Mouse (Mus musculus) CH12.LX (cell line): ENCODE data around the gene Evi5. TPM values are rescaled to one million over a fixed set of nuclear protein-coding genes. Genes with fewer than 3 reads are reported as not detected.
A peak's percentile ranks its signal among the peaks of the same experiment; 100 is the strongest.

Source experiments
- DNase-seq: peaks from one replicate; pipeline ENCODE4 v3.0.0-alpha.2; 2013; ENCODE audit errors: extremely low read depth
- H3K27ac ChIP-seq: 2 replicates; pipeline ENCODE4 v1.5.1; 2012; ENCODE audit warnings: low read depth, mild to moderate bottlenecking, control low read depth, moderate library complexity; ENCODE audit not compliant: insufficient read depth
- H3K27me3 ChIP-seq: replicated peaks from 2 replicates; pipeline ENCODE3; 2012; ENCODE audit warnings: inconsistent platforms
- H3K36me3 ChIP-seq, 2 experiments: replicated peaks in 1 of 2; 2 replicates each; pipeline versions ENCODE3 to v1.6.1; 2012; ENCODE audit warnings: inconsistent platforms in 1 of 2, low read length in 1 of 2, mild to moderate bottlenecking in 1 of 2, mixed read lengths in 1 of 2, moderate library complexity in 1 of 2; ENCODE audit not compliant: control insufficient read depth in 1 of 2, insufficient read depth in 1 of 2
- H3K4me1 ChIP-seq, 2 experiments: 2 replicates each; pipeline ENCODE4 v1.6.1; 2012; ENCODE audit warnings: inconsistent platforms in 1 of 2, moderate library complexity in 1 of 2; ENCODE audit not compliant: insufficient read depth in 2 of 2, control insufficient read depth in 1 of 2
- H3K4me2 ChIP-seq: 2 replicates; pipeline ENCODE4 v1.6.1; 2012; ENCODE audit warnings: low read depth, mild to moderate bottlenecking, control low read depth; ENCODE audit not compliant: poor library complexity, insufficient read depth, severe bottlenecking
- H3K4me3 ChIP-seq, 3 experiments: fragments of 150-350 bp in 1 of 3; sonication (generic) in 1 of 3; replicated peaks in 1 of 3; 2 replicates each; pipeline versions ENCODE3 to v1.5.1; 2011 to 2012; ENCODE audit warnings: low read depth in 2 of 3, low read length in 2 of 3, mild to moderate bottlenecking in 2 of 3, moderate library complexity in 2 of 3, control low read depth in 1 of 3, improper control_type of control experiment in 1 of 3, inconsistent platforms in 1 of 3, mixed read lengths in 1 of 3; ENCODE audit not compliant: poor library complexity in 1 of 3
- H3K79me2 ChIP-seq: replicated peaks from 2 replicates; pipeline ENCODE4 v1.6.1; 2012; ENCODE audit warnings: mild to moderate bottlenecking, moderate library complexity; ENCODE audit not compliant: control insufficient read depth, poor library complexity, insufficient read depth, severe bottlenecking; ENCODE audit errors: extremely low read depth
- H3K9ac ChIP-seq: 2 replicates; pipeline ENCODE4 v1.6.1; 2012; ENCODE audit warnings: low read depth, mild to moderate bottlenecking, control low read depth, moderate library complexity; ENCODE audit not compliant: insufficient read depth
- H3K9me3 ChIP-seq: replicated peaks from 2 replicates; pipeline ENCODE3; 2012; ENCODE audit warnings: low read length, inconsistent platforms, mixed read lengths
- CHD2 ChIP-seq: IDR thresholded peaks from 2 replicates; pipeline ENCODE4 v1.6.1; 2011; ENCODE audit warnings: low read length, improper control_type of control experiment
- ELF1 ChIP-seq: IDR thresholded peaks from 2 replicates; pipeline ENCODE4 v1.6.1; 2014; ENCODE audit warnings: low read depth, mild to moderate bottlenecking, inconsistent platforms, low read length, improper control_type of control experiment
- EP300 ChIP-seq: IDR thresholded peaks from 2 replicates; pipeline ENCODE4 v1.6.1; 2011; ENCODE audit warnings: low read length, improper control_type of control experiment
- MAZ ChIP-seq: IDR thresholded peaks from 2 replicates; pipeline ENCODE4 v1.6.1; 2012; ENCODE audit warnings: low read depth, mild to moderate bottlenecking, inconsistent platforms, low read length, improper control_type of control experiment, moderate library complexity
- MYC ChIP-seq: IDR thresholded peaks from 2 replicates; pipeline ENCODE4 v1.6.1; 2011; ENCODE audit warnings: low read depth, mild to moderate bottlenecking, improper control_type of control experiment, low read length
- NELFE ChIP-seq: IDR thresholded peaks from 2 replicates; pipeline ENCODE4 v1.6.1; 2011; ENCODE audit warnings: low read depth, low read length, improper control_type of control experiment
- PAX5 ChIP-seq: IDR thresholded peaks from 2 replicates; pipeline ENCODE4 v1.6.1; 2012; ENCODE audit warnings: low read length, inconsistent platforms, mixed read lengths
- SIN3A ChIP-seq: IDR thresholded peaks from 2 replicates; pipeline ENCODE4 v1.6.1; 2012; ENCODE audit warnings: low read length, improper control_type of control experiment, inconsistent platforms
- TBP ChIP-seq: conservative IDR thresholded peaks from 2 replicates; pipeline ENCODE4 v1.6.1; 2011; ENCODE audit warnings: low read depth, low read length, improper control_type of control experiment
- TCF12 ChIP-seq: IDR thresholded peaks from 2 replicates; pipeline ENCODE4 v1.6.1; 2014; ENCODE audit warnings: low read depth, mild to moderate bottlenecking, inconsistent platforms, low read length, improper control_type of control experiment
- USF1 ChIP-seq: IDR thresholded peaks from 2 replicates; pipeline ENCODE4 v1.6.1; 2014; ENCODE audit warnings: low read depth, mild to moderate bottlenecking, inconsistent platforms, low read length, improper control_type of control experiment
- USF2 ChIP-seq: conservative IDR thresholded peaks from 2 replicates; pipeline ENCODE4 v1.6.1; 2011; ENCODE audit warnings: low read depth, low read length, improper control_type of control experiment
- ZC3H11A ChIP-seq: IDR thresholded peaks from 2 replicates; pipeline ENCODE4 v1.6.1; 2012; ENCODE audit warnings: low read depth, mild to moderate bottlenecking, inconsistent platforms, low read length, improper control_type of control experiment
- ZKSCAN1 ChIP-seq: IDR thresholded peaks from 2 replicates; pipeline ENCODE4 v1.6.1; 2012; ENCODE audit warnings: low read depth, inconsistent platforms, low read length, improper control_type of control experiment, borderline replicate concordance
- ZMIZ1 ChIP-seq: IDR thresholded peaks from 2 replicates; pipeline ENCODE4 v1.6.1; 2012; ENCODE audit warnings: low read depth, mild to moderate bottlenecking, inconsistent platforms, low read length, improper control_type of control experiment
- ZNF384 ChIP-seq: IDR thresholded peaks from 2 replicates; pipeline ENCODE4 v1.6.1; 2012; ENCODE audit warnings: low read depth, low read length, improper control_type of control experiment, inconsistent platforms
- dilution Hi-C: fragments of 300-500 bp; cut with MboI; formaldehyde crosslinking; loops from 2 replicates; pipeline ENCODE4 v1.14.3; 2020; ENCODE audit warnings: low sequenced_read_pairs; ENCODE audit not compliant: extremely low pct_unique_long_range_greater_than_20kb, extremely low pct_ligation_motif_present
- in situ Hi-C: fragments of 300-500 bp; cut with MboI; formaldehyde crosslinking; loops from 3 replicates; pipeline ENCODE4 v1.14.3; 2019; ENCODE audit warnings: low sequenced_read_pairs, low pct_ligation_motif_present, low pct_unique_long_range_greater_than_20kb, mixed read lengths
- polyA plus RNA-seq: library from polyadenylated mRNA; unstranded; fragments of >175 nt; gene quantifications from 2 replicates; pipeline ENCODE4 v1.2.1, GENCODE M21; 2012; ENCODE audit warnings: low read depth; ENCODE audit not compliant: insufficient read length
- total RNA-seq, 2 experiments: library from RNA; depleted of rRNA; stranded (reverse); fragments of 300-350 nt in 1 of 2; fragments of >200 nt in 1 of 2; gene quantifications; 2 replicates each; pipeline ENCODE4 v1.2.3; 2012 to 2014

Evi5 gene
- total and polyA plus RNA-seq, 3 experiments, result 3.2 to 6.3 (median 3.8) TPM

GRCm38 (mm10) chr5:107753656-107754055 lies 121.3 kb downstream of the Evi5 start:
- Histone ChIP-seq H3K79me2 (no peaks in the 10 kb centered on the region), H3K4me1 (peaks cover 8 to 57% of the 10 kb centered on the region in 2 experiments; a peak in 3 of 4 replicates), H3K4me2 (peak overlapping the region; percentile 21; the same call in 1 of the 2 replicates), H3K9ac (peak overlapping the region; percentile 60; the same call in 1 of the 2 replicates)
- peak; percentile 49 for DNase-seq
- in situ Hi-C loops, result no loop called here
- TF ChIP-seq EP300, result peak; percentile 37; the same call in 1 of the 2 replicates
- TF ChIP-seq NELFE, result no peak
- no peak for TF ChIP-seq CHD2
- TF ChIP-seq TBP, result 0 out of 2 replicates have a peak, but pooled peaks have one; percentile 7
- TF ChIP-seq ELF1, result no peak
- no peak for TF ChIP-seq USF2
- TF ChIP-seq MAZ, result no peak
- no peak for TF ChIP-seq TCF12
- no peak for TF ChIP-seq ZC3H11A
- TF ChIP-seq, all 38 proteins: peak for 2
- dilution Hi-C loops, result no loop called here
- Histone ChIP-seq H3K27ac (no peak overlapping the region), H3K4me3 (no peak overlapping the region), H3K27me3 (no peaks in the 10 kb centered on the region), H3K9me3 (no peaks in the 10 kb centered on the region), H3K36me3 (no peaks in the 10 kb centered on the region)

GRCm38 (mm10) chr5:107749229-107749916 lies 125.5 kb downstream of the Evi5 start:
- TF ChIP-seq CHD2, result no peak
- no peak for TF ChIP-seq MYC
- TF ChIP-seq PAX5, result no peak
- no peak for TF ChIP-seq ELF1
- no peak for TF ChIP-seq SIN3A
- TF ChIP-seq USF1, result no peak
- TF ChIP-seq ZKSCAN1, result no peak
- TF ChIP-seq TCF12, result no peak
- no peak for TF ChIP-seq ZMIZ1
- no peak for TF ChIP-seq ZNF384
- Histone ChIP-seq H3K9ac (no peak overlapping the region), H3K27ac (no peak overlapping the region)

More at GRCm38 (mm10) chr5:107749229-107749916, 125.5 kb downstream of the Evi5 start:
- Histone ChIP-seq H3K27me3 (no peaks in the 10 kb centered on the region), H3K4me1 (peaks cover 0 to 22% of the 10 kb centered on the region in 2 experiments; a peak in 3 of 4 replicates), H3K9me3 (no peaks in the 10 kb centered on the region), H3K4me2 (no peak overlapping the region), H3K79me2 (no peaks in the 10 kb centered on the region), H3K4me3 (no peak overlapping the region), H3K36me3 (no peaks in the 10 kb centered on the region)
- DNase-seq, result no peak
- dilution Hi-C loops (no loop called here), in situ Hi-C loops (no loop called here)
